Mouse (Mus musculus) cerebellum, adult 9-11 months (tissue): ENCODE results near the gene Ldlrap1.
A peak's percentile ranks its signal among the peaks of the same experiment; 100 is the strongest.

Experiments
- DNase-seq: peaks from one replicate; pipeline ENCODE4 v3.0.0; 2022

The Ldlrap1 gene

GRCm38 (mm10) chr4:134749301-134750030, 18.4 kb downstream of the Ldlrap1 start:
- DNase-seq, result no peak

DNA sequence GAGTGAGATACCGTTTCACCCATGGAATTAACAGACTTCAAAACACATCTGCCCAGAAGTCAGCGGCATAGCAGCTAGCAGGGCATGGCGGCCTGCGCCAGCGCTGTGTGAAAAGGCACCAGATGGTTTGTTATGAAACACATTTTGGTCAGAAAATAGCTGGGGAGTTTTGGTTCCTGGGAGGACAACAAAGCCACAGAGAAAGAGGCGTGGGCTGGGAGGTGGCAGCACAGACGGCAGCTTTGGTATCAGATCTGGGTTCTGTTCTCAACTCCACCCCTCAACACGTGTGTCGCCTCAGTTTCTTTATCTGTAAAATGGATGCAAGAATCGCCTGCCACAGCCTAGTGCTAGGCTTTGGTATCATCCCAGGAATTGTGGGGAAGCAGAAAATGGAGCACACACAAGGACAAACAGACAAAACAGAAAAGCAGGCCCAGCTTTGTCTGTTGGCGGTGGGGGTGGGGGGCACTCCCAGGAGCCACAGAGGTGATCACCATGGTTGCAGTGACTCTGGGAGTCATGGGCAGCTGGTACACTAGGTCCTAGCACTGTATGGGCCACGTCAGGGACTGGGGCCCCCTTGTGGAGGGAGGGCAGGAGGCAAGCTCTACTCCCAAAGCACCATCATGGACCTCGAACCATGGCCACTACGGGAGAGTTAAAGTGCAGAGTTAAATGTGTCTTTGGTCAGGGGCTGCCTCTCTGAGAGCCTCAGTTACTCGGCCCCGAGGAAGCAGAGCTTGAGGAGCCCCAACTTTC, 21.7 kb downstream of the Ldlrap1 start:
- peak; percentile 64 for DNase-seq

DNA sequence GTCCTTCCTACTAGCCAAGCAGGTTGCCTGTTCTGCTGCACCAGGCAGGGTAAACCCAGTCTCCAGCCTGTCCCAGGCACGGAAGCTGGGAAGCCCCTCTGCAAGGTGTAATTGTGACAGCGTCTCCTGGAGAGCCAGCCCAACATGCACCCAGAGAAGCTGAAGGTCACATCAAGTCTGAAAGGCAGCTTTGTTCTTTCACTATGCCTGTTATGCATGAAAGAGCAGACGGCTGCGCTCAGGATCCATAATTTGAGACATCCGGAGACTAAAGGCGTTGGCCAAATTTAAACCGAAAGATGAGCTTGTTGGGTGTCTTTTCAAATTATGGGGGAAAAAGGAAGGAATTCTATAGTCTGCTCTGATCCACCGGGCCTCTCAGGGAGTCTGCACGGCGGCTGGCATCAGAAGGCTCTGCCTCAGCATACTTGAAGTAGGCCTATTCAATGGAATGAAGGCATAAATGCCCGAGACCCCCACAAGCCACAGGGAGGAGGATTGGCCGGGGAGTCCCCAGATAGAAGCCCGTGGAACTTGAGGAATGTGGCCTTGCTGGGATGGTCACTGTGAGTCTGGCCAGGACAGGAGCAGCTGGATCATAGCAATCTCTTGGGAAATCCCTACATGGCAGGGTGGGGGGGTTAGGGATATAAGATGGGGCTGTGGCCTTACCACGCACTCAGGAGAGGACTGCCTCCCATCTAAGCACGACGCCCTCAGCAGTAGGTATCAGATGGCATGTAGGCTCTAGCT, 23.8 kb downstream of the Ldlrap1 start:
- no peak for DNase-seq

DNA sequence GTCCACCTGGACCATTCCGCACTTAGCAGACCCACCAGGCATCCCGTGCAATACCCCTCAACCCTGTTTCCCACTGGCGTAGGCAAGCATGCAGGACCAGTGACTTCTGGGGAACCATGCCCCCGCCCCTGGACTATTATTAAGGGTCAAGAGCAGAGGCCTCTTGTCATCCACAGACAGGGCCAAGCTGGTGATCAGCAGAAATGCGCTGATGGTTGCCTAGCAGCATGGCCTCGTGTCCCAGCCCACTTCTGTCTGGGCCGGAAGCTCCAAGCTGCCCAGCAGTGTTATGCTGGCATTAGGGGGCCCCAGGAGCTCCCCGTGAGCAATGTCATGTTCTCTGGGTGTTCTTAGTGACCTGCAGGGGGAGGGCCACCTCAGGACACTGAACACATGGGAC, 25.9 kb downstream of the Ldlrap1 start:
- DNase-seq, result no peak

GRCm38 (mm10) chr4:134740186-134740585, 27.6 kb downstream of the Ldlrap1 start:
- DNase-seq, result no peak

DNA sequence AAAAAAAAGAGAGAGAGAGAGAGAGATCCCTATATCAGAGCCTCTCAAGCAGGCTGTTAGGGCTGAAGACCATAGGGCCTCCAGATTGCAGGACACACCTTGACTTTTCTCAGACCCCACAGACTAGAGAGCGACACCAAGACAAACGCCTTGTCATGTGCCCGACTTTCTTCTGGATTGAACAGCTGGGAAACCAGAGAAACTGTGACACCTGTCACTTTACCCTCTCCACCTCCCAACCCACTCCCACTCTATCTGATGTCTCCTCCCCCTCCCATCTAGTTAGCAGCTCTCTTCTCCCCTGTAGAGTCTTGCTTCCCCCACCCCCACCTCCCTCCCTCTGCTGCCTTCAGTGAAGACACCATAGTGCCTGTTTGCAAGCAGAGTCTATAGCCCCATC, 28.3 kb downstream of the Ldlrap1 start:
- DNase-seq, result no peak

DNA sequence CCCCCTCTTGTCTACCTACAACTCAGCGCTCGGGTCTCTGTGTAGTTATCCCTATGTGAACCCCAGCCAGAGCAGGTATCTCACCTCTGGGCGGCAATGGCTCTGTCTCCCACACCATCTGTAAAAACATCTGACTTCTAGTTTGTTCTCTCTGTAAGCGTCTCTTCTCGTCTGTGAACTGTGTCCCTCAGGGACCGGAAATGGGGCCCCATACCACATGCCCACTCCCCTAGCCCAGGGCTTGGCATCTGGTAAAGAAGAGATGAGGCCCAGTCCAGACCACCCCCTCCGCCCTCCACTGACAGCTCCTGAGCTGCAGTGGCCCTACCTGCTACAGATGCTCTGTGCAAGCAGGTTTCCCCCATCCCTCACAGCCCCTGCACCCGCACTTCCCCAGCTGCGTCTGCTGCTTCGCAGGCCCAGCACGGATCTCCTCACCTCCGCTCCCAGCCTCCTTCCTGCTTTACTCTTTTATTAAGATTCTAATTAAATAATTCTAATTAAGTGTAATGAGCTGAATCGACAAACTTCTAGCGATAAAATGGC, 30.4 kb downstream of the Ldlrap1 start:
- no peak for DNase-seq

DNA sequence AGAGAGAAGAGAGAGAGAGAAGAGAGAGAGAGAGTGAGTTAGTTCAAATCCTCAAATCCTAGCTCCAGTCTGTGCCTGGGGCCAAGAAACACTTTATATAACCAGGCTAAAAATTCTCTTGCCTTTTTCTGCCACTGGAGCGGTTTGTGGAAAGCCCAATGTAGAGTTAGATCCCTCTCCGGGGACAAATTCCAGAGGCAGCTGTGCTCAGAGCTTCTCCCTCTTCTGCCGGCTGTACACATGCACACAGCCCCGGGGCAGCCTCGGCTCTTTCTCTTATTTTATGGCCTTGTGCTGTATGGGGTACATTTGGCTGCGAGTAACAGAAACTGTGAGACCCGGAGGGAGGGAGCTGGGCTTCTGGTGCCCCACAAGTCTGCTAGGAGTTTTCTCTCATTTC, 31.7 kb downstream of the Ldlrap1 start:
- no peak for DNase-seq

DNA sequence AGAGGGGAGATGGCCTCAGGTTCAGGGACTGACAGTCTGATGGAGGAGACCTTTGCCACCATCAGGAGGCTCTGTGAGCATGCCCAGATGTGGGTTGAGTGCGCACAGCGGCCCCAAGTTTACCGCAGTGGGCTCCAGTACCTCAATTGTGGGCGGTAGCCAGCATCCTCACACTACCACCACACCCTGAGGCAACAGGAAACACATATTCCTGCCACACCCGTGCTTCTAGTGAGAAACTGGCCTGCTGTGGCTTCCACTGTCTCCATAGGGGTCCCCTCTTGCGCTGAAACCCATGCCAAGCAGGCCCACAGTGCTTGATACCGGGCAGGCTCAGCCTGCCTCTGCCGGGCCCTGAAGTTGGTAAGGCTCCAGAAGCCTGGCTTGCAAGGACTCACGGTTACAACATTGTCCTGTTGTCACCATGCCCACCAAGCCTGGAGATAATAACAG, 33.2 kb downstream of the Ldlrap1 start:
- DNase-seq, result no peak

DNA sequence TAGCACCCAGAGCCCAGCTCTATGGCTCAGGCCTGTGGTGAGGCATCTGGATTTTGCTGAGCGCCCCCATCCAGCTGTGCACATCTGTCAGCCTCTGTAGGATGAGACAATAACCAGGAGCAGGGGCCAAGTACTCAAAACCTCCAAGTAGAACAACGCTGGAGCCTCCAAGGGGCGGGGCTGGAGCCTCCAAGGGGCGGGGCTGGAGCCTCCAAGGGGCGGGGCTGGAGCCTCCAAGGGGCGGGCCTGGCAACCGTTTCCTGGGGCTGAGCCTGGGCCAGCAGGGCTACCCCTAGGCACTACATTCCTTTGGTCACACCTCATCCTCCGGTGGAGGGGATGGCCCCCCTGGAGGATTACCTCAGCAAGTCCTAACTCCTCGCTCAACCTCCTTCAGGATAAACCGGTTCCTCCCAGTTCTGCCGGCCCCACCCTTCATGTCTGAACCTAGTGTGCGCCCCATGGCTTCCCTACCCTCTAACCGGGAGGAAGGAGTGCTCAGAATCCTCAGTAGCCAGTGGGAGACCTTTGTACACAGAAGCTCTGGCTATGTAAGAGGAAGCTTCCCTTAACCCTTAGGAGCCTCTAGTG, 33.7 kb downstream of the Ldlrap1 start:
- no peak for DNase-seq

DNA sequence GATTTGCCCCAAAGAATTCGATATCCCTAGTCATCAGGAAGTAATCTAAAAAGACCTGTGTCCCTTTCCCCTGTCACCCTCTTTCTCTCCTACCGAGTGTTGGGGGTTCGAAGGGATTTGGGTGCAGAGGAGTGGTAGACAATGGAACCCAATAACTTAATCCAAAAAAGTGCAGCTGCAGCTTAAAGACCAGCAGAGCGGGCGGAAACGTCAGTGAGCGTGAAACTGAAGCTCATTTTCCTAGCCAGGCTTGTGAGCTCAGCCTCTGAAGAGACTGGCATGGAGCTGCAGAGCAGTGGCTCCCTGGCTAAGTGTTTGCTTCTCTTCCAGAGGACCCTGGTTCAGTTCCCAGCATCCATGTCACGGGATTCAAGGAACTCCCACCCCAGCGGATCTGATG, 34.5 kb downstream of the Ldlrap1 start:
- no peak for DNase-seq

GRCm38 (mm10) chr4:134730106-134730505, 37.7 kb downstream of the Ldlrap1 start:
- DNase-seq, result no peak

- DNase-seq, result no peak
Measured at GRCm38 (mm10) chr4:134725735-134726345, 42.0 kb downstream of the Ldlrap1 start.

DNA sequence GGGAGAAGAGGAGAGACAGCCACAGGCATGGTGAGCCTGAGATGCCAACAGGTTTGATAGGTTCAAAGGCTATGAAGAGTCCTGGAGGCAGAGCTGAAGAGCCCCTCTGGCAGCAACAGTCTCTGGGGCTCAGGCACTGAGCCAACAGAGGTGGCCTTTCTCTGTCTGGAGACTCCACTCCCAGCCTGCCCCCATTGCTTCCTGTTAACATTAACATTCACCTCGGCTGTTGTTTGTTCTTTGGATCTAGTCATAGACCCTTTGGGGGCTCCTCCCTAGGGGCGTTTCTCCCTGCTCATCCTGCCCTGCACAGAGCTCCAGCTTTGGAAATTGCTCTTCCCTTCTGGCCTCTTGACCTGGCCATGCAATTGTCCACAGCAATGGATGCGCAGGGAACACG, 42.9 kb downstream of the Ldlrap1 start:
- no peak for DNase-seq

DNA sequence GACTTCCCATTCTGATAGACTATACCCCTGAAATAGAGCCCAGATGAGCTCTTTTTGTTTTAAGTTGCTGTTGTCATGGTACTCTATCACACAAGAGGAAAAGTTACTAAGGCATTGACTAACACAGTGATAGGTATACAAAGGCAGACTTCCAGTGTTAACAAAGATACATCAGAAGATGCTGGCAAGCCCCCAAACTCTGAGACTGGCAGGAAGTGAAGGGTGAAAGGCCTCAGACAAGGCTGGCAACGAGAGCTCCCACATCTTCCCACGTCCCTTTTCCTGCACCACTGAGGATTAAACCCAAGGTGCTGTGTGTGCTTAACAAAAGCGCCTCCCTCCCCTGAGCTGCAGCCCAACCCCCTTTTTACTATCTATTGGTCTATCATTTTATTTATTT, 44.6 kb downstream of the Ldlrap1 start:
- DNase-seq, result no peak

- DNase-seq, result no peak
Measured at GRCm38 (mm10) chr4:134721076-134721475, 46.7 kb downstream of the Ldlrap1 start.

DNA sequence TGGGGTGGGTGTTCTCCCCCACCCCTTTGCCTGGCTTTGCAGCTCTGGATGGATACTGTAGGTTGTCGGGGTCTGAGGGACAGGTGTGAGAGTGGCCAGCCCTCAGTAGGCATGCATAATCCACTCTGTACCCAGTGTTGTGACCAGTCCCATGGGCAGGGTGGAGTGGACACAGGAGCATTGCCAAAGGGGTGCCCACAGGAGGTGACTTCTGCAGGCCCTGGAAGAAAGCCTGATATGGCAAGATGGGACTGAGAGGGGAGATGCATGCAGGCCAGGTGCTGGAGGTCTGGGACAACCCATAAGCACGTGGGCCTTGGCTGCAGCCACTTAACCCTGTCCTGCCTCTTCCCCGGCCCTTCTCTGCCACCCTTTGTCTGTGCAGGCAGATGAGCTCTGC, 47.5 kb downstream of the Ldlrap1 start:
- no peak for DNase-seq

DNA sequence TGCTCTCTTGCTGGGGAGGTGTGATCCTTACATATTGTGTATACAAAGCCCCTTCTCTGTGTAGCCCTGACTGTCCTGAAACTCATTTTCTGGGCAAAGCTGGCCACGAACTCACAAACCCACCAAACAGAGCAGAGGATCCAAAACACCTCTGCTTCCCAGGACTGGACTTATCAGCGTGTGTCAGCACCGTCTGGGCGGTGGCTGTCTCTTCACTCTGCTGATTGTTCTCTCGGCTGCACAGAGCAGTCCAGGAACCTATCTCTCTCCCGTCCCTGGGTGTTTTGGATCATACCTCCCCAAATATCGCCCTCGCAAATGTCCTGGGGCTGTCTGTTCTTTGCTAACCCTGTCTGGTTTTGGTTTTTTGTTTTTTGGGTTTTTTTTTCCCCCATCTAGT, 48.3 kb downstream of the Ldlrap1 start:
- DNase-seq, result no peak

- peak; percentile 82 for DNase-seq
Measured at GRCm38 (mm10) chr4:134713937-134714336, 53.9 kb downstream of the Ldlrap1 start.

DNA sequence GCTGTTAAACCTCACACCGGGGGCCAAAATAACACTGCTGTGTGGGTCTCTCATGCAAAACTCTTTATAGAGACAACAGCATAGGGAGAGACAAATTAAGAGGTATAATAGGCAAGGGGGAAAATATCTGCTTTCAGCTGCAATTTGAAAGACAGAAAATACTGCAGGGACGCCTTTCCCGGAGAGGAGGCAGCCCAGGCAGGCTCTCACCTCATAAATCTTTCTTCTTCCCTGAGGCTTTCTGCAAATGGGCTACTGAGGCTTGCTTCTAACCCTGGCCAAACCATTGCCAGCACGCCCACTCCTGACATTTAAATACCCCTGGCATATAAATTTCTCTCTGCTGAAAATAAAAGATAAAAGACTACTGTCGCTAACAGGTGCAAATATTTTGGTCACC, 62.5 kb downstream of the Ldlrap1 start:
- peak; percentile 28 for DNase-seq

GRCm38 (mm10) chr4:134704590-134704989, 63.2 kb downstream of the Ldlrap1 start:
- DNase-seq, result no peak

DNA sequence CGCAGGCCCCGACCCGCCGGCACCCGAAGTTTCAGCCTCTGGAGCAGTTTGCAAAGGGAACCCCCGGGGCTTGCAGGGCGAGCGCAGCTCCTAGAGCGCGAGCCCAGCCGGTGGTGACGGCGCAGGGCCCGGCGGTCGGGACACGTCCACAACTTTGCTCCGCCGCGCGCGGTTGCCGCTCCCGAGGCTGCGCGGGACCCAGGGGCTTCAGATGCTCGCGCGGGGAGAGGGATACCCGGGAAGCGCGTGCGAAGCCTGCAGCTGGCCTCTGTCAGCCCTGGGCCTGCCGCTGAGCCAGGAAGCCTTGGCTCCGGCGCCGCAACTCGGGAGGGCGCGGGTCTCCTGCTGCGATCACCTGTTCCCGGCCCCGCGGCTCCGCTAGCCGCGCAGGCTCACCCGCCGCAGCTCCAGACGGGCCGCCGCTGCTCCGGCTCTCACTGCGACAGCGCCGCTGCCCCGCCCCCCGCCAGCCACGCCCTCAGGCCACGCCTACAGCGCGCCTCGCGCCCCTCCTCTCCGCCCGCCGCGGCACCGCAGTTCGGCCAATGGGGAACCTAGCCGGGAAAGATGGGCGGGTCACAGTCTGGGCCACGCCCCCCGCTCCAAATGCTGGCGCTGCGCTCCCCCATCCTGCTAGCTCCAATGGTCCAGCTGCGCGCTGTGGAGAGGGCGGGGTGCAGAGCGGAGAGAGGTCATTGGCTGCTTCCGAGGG, 63.8 kb downstream of the Ldlrap1 start, which contains the start of gene Man1c1:
TSS of gene Man1c1 (minus strand) at position 456 of the 712 bp plus-strand sequence.
- DNase-seq, result peak; percentile 98
